Mouse (Mus musculus): ENCODE data around the gene Zbp1. TPM values are rescaled to one million over a fixed set of nuclear protein-coding genes. Genes with fewer than 3 reads are reported as not detected.

Zbp1 gene
- total and polyA plus RNA-seq, 3 experiments, result 0.47 to 1.2 (median 0.91) TPM

- H3K4me3 ChIP-seq, result no peak overlapping the region
- TF ChIP-seq EP300 (IDR thresholded peaks at IDR 0.05; ENCODE audit: insufficient read depth, low read depth, low read length) (no peak), POLR2A (IDR thresholded peaks at IDR 0.05; ENCODE audit: insufficient read depth, low read depth, low read length) (no peak), CTCF (IDR thresholded peaks at IDR 0.05) (no peak)
- no peak for DNase-seq
- WGBS, result 88% methylated on average over 8 of the region's 8 CpGs
- no peak overlapping the region for H3K9ac ChIP-seq (ENCODE audit: low read depth, low read length)
- H3K4me1 ChIP-seq (ENCODE audit: control insufficient read depth, insufficient read depth, low read length), result no peaks in the 10 kb centered on the region
- intact Hi-C loops (cut with DNase I), result no loop called here
- no peaks in the 10 kb centered on the region for H3K79me2 ChIP-seq (replicated peaks; ENCODE audit: control insufficient read depth, insufficient read depth, low read length)
- no peaks in the 10 kb centered on the region for H3K27me3 ChIP-seq (ENCODE audit: control insufficient read depth, insufficient read depth, low read length)
- no peak overlapping the region for H3K27ac ChIP-seq
- no peaks in the 10 kb centered on the region for H3K36me3 ChIP-seq (ENCODE audit: control insufficient read depth, insufficient read depth, low read length)
Measured at GRCm38 (mm10) chr2:173163380-173163779, 55.3 kb downstream of the Zbp1 start.

GRCm38 (mm10) chr2:173159354-173160311, 59.1 kb downstream of the Zbp1 start:
- whole genome bisulfite sequencing, result 52% methylated on average over 24 of the region's 24 CpGs
- no peaks in the 10 kb centered on the region for H3K79me2 ChIP-seq (replicated peaks; ENCODE audit: control insufficient read depth, insufficient read depth, low read length)
- H3K4me1 ChIP-seq (ENCODE audit: control insufficient read depth, insufficient read depth, low read length), result no peaks in the 10 kb centered on the region
- no peak overlapping the region for H3K4me3 ChIP-seq
- intact Hi-C loops (cut with DNase I), result no loop called here
- no peaks in the 10 kb centered on the region for H3K27me3 ChIP-seq (ENCODE audit: control insufficient read depth, insufficient read depth, low read length)
- no peak overlapping the region for H3K9ac ChIP-seq (ENCODE audit: low read depth, low read length)
- no peak overlapping the region for H3K27ac ChIP-seq
- no peaks in the 10 kb centered on the region for H3K36me3 ChIP-seq (ENCODE audit: control insufficient read depth, insufficient read depth, low read length)
- TF ChIP-seq EP300 (IDR thresholded peaks at IDR 0.05; ENCODE audit: insufficient read depth, low read depth, low read length), result no peak
- TF ChIP-seq CTCF (IDR thresholded peaks at IDR 0.05), result peak; percentile 90
- TF ChIP-seq POLR2A (IDR thresholded peaks at IDR 0.05; ENCODE audit: insufficient read depth, low read depth, low read length), result no peak
- DNase-seq, result peak; percentile 45 to 53

GRCm38 (mm10) chr2:173158390-173159055, 60.2 kb downstream of the Zbp1 start:
- no peaks in the 10 kb centered on the region for H3K79me2 ChIP-seq (replicated peaks; ENCODE audit: control insufficient read depth, insufficient read depth, low read length)
- no peaks in the 10 kb centered on the region for H3K4me1 ChIP-seq (ENCODE audit: control insufficient read depth, insufficient read depth, low read length)
- intact Hi-C loops (cut with DNase I), result no loop called here
- H3K36me3 ChIP-seq (ENCODE audit: control insufficient read depth, insufficient read depth, low read length), result no peaks in the 10 kb centered on the region
- no peak overlapping the region for H3K27ac ChIP-seq
- no peak overlapping the region for H3K4me3 ChIP-seq
- no peaks in the 10 kb centered on the region for H3K27me3 ChIP-seq (ENCODE audit: control insufficient read depth, insufficient read depth, low read length)
- 89% methylated on average over 19 of the region's 19 CpGs for WGBS
- no peak for TF ChIP-seq CTCF (IDR thresholded peaks at IDR 0.05)
- no peak for TF ChIP-seq EP300 (IDR thresholded peaks at IDR 0.05; ENCODE audit: insufficient read depth, low read depth, low read length)
- TF ChIP-seq POLR2A (IDR thresholded peaks at IDR 0.05; ENCODE audit: insufficient read depth, low read depth, low read length), result no peak
- no peak for DNase-seq
- H3K9ac ChIP-seq (ENCODE audit: low read depth, low read length), result no peak overlapping the region

- no peak overlapping the region for H3K4me3 ChIP-seq
- H3K36me3 ChIP-seq (ENCODE audit: control insufficient read depth, insufficient read depth, low read length), result no peaks in the 10 kb centered on the region
- H3K9ac ChIP-seq (ENCODE audit: low read depth, low read length), result no peak overlapping the region
- H3K4me1 ChIP-seq (ENCODE audit: control insufficient read depth, insufficient read depth, low read length), result no peaks in the 10 kb centered on the region
- intact Hi-C loops (cut with DNase I), result no loop called here
- H3K27ac ChIP-seq, result no peak overlapping the region
- WGBS, result 94% methylated on average over 4 of the region's 4 CpGs
- no peaks in the 10 kb centered on the region for H3K79me2 ChIP-seq (replicated peaks; ENCODE audit: control insufficient read depth, insufficient read depth, low read length)
- TF ChIP-seq CTCF (IDR thresholded peaks at IDR 0.05), result no peak
- H3K27me3 ChIP-seq (ENCODE audit: control insufficient read depth, insufficient read depth, low read length), result no peaks in the 10 kb centered on the region
- DNase-seq, result no peak
Measured at GRCm38 (mm10) chr2:173157871-173158270, 60.9 kb downstream of the Zbp1 start.

GRCm38 (mm10) chr2:173157376-173157775, 61.3 kb downstream of the Zbp1 start:
- no peaks in the 10 kb centered on the region for H3K36me3 ChIP-seq (ENCODE audit: control insufficient read depth, insufficient read depth, low read length)
- no peak overlapping the region for H3K4me3 ChIP-seq
- no peak for DNase-seq
- intact Hi-C loops (cut with DNase I), result no loop called here
- no peak overlapping the region for H3K27ac ChIP-seq
- no peak for TF ChIP-seq EP300 (IDR thresholded peaks at IDR 0.05; ENCODE audit: insufficient read depth, low read depth, low read length)
- no peak for TF ChIP-seq CTCF (IDR thresholded peaks at IDR 0.05)
- no peak for TF ChIP-seq POLR2A (IDR thresholded peaks at IDR 0.05; ENCODE audit: insufficient read depth, low read depth, low read length)
- H3K79me2 ChIP-seq (replicated peaks; ENCODE audit: control insufficient read depth, insufficient read depth, low read length), result no peaks in the 10 kb centered on the region
- WGBS, result 46% methylated on average over 4 of the region's 4 CpGs
- H3K27me3 ChIP-seq (ENCODE audit: control insufficient read depth, insufficient read depth, low read length), result no peaks in the 10 kb centered on the region
- H3K9ac ChIP-seq (ENCODE audit: low read depth, low read length), result no peak overlapping the region
- H3K4me1 ChIP-seq (ENCODE audit: control insufficient read depth, insufficient read depth, low read length), result no peaks in the 10 kb centered on the region

GRCm38 (mm10) chr2:173156923-173157322, 61.8 kb downstream of the Zbp1 start:
- 86% methylated on average over 13 of the region's 13 CpGs for WGBS
- no peak for DNase-seq
- intact Hi-C loops (cut with DNase I), result no loop called here
- Histone ChIP-seq H3K27ac (no peak overlapping the region), H3K36me3 (ENCODE audit: control insufficient read depth, insufficient read depth, low read length) (no peaks in the 10 kb centered on the region), H3K9ac (ENCODE audit: low read depth, low read length) (no peak overlapping the region), H3K27me3 (ENCODE audit: control insufficient read depth, insufficient read depth, low read length) (no peaks in the 10 kb centered on the region), H3K4me1 (ENCODE audit: control insufficient read depth, insufficient read depth, low read length) (no peaks in the 10 kb centered on the region), H3K79me2 (replicated peaks; ENCODE audit: control insufficient read depth, insufficient read depth, low read length) (no peaks in the 10 kb centered on the region), H3K4me3 (no peak overlapping the region)
- no peak for TF ChIP-seq POLR2A (IDR thresholded peaks at IDR 0.05; ENCODE audit: insufficient read depth, low read depth, low read length)
- TF ChIP-seq CTCF (IDR thresholded peaks at IDR 0.05), result no peak
- no peak for TF ChIP-seq EP300 (IDR thresholded peaks at IDR 0.05; ENCODE audit: insufficient read depth, low read depth, low read length)

Other genes starting within 250 kb of the Zbp1 start
- not detected for gene Spo11, start 241.2 kb downstream of the Zbp1 start, total RNA-seq (2021)
- 0.14 TPM in 1 of 2 replicates, not detected in the other for gene Spo11, start 241.2 kb downstream of the Zbp1 start, polyA plus RNA-seq (2012; rRNA removed)
- gene Rae1, start 218.8 kb downstream of the Zbp1 start, total RNA-seq (2021), result 10 to 100 TPM; 22.8 to 23.0 TPM
- gene Rae1, start 218.8 kb downstream of the Zbp1 start, polyA plus RNA-seq (2012; rRNA removed), result 27.8 and 44.8 TPM in 2 replicates
- 100 to 1,000 TPM; 173 to 203 TPM for gene Rbm38, start 198.4 kb downstream of the Zbp1 start, total RNA-seq (2021)
- gene Rbm38, start 198.4 kb downstream of the Zbp1 start, polyA plus RNA-seq (2012; rRNA removed), result 342 and 529 TPM in 2 replicates
- under 1 TPM; 0.08 to 0.11 TPM for gene Ctcfl, start 99.4 kb downstream of the Zbp1 start, total RNA-seq (2021)
- gene Ctcfl, start 99.4 kb downstream of the Zbp1 start, polyA plus RNA-seq (2012; rRNA removed), result 0.06 TPM in 1 of 2 replicates, not detected in the other
- gene Pck1, start 65.9 kb downstream of the Zbp1 start, total RNA-seq (2021), result 10 to 100 TPM; 18.0 to 20.5 TPM
- 12.4 and 35.3 TPM in 2 replicates for gene Pck1, start 65.9 kb downstream of the Zbp1 start, polyA plus RNA-seq (2012; rRNA removed)
- 10 to 100 TPM; 28.4 to 31.4 TPM for gene Pmepa1, start 57.6 kb upstream of the Zbp1 start, total RNA-seq (2021)
- gene Pmepa1, start 57.6 kb upstream of the Zbp1 start, polyA plus RNA-seq (2012; rRNA removed), result 37.4 and 41.7 TPM in 2 replicates